Mouse (Mus musculus): Measurements from ENCODE around the gene Gm1043.

DNA sequence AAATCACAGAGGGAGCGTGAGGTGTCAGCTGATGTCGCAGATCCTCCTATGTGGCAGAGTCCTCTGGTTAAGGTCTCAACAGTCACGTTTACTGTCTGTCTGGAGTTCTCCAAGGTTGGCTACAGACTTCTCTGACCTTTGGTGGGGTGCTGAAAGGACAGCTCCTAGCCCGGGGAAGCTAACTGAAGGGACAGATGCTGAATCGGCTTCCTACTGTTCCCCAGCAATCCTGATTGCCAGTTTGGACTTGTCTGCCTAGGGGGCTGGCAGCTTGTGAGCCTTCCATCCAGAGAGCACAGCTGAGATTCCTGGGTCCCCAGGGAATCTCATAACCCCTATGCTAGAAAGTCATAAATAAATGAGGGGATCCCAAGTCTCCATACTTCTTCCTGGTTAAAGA lies 155.4 kb downstream of the Gm1043 start:
- TF ChIP-seq GATA1 (IDR thresholded peaks at IDR 0.05; ENCODE audit: low read length) = no peak
- TF ChIP-seq TAL1 (IDR thresholded peaks at IDR 0.05; ENCODE audit: low read length) = no peak
